Mouse (Mus musculus) forebrain, embryonic 10.5 days (tissue): ENCODE results near the gene Axin2. TPM values are rescaled to one million over a fixed set of nuclear protein-coding genes. Genes with fewer than 3 reads are reported as not detected.

Source experiments
- DNase-seq: peaks from one replicate; pipeline ENCODE4 v3.0.0-alpha.2; 2017; ENCODE audit warnings: low spot score; ENCODE audit errors: extremely low spot score
- H3K27ac ChIP-seq: fragments of 300-500 bp; sonication (generic); 2 replicates; pipeline ENCODE4 v1.5.1; 2016; ENCODE audit warnings: mild to moderate bottlenecking
- H3K27me3 ChIP-seq: fragments of 300-500 bp; sonication (generic); 2 replicates; pipeline ENCODE4 v1.6.1; 2016; ENCODE audit warnings: mild to moderate bottlenecking; ENCODE audit not compliant: poor library complexity, severe bottlenecking
- H3K36me3 ChIP-seq: fragments of 300-500 bp; sonication (generic); replicated peaks from 2 replicates; pipeline ENCODE4 v1.6.1; 2016; ENCODE audit warnings: mild to moderate bottlenecking, moderate library complexity
- H3K4me1 ChIP-seq: fragments of 300-500 bp; sonication (generic); 2 replicates; pipeline ENCODE4 v1.6.1; 2016
- H3K4me3 ChIP-seq: fragments of 300-500 bp; sonication (generic); 2 replicates; pipeline ENCODE4 v1.5.1; 2016; ENCODE audit warnings: mild to moderate bottlenecking, moderate library complexity
- H3K9me3 ChIP-seq: fragments of 300-500 bp; sonication (generic); 2 replicates; pipeline ENCODE4 v1.6.1; 2016; ENCODE audit warnings: mild to moderate bottlenecking, moderate library complexity
- WGBS: fragments of 180-500 bp; shearing (Covaris S2); methylation state at CpG from one replicate; pipeline ENCODE4 v1.1.7; 2016; 5-methylcytosine and 5-hydroxymethylcytosine counted together
- polyA plus RNA-seq: library from polyadenylated mRNA; unstranded; fragments of >200 nt; fragmentation: Nextera tagmentation; extraction: Ambion mirVana; gene quantifications from 2 replicates; pipeline ENCODE4 v1.2.1, GENCODE M21; 2016

Gene Axin2
- polyA plus RNA-seq, 1 experiment from 2014 or later, result 14.3 TPM

DNA sequence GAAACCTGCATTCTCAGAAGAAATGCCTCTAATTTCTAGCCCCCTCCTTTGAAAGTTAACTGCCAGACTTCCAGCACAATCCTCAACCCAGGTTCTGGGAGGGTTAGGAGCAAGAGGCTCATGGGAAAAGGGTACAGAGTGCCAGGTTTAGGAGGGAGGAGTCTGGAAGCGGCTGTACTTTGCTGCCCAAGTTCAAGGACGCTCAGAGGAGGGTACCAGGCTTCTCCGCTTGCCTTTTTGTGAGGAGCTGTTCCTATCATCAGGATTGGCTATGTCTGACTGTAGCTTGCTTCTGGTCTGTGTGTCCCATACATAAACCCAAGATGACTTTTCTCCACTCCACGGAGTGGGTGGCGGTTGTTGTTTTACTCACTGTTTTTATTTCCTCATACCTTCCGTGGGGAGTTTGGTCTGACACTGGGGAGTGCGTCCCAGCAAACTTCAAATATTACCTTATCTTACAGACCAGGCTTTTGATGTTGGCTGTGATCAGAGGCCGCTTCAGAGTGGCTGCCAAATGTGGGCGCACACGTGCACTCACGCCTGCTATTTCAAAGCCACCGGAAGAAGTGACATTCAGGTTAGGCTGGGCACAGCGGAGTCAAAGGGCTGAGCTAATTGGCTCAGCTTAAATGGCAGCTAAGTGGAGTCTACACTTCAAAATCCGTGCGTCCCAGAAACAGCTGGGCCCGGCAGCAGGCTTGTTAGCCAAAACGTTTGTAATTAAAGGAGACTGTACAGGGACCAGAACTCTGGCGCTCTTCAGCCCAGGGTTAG lies 16.1 kb downstream of the Axin2 start:
- peaks cover 99% of the 10 kb centered on the region for H3K36me3 ChIP-seq
- H3K27me3 ChIP-seq, result peaks cover 49% of the 10 kb centered on the region
- H3K4me1 ChIP-seq, result peaks cover 98% of the 10 kb centered on the region
- peak; percentile 30 for DNase-seq
- peak overlapping the region; percentile 31; the same call in 1 of the 2 replicates for H3K4me3 ChIP-seq
- peaks cover 14% of the 10 kb centered on the region; the same call in 1 of the 2 replicates for H3K9me3 ChIP-seq
- peak overlapping the region; percentile 84 for H3K27ac ChIP-seq
- WGBS, result 47% methylated on average over 18 of the region's 18 CpGs

DNA sequence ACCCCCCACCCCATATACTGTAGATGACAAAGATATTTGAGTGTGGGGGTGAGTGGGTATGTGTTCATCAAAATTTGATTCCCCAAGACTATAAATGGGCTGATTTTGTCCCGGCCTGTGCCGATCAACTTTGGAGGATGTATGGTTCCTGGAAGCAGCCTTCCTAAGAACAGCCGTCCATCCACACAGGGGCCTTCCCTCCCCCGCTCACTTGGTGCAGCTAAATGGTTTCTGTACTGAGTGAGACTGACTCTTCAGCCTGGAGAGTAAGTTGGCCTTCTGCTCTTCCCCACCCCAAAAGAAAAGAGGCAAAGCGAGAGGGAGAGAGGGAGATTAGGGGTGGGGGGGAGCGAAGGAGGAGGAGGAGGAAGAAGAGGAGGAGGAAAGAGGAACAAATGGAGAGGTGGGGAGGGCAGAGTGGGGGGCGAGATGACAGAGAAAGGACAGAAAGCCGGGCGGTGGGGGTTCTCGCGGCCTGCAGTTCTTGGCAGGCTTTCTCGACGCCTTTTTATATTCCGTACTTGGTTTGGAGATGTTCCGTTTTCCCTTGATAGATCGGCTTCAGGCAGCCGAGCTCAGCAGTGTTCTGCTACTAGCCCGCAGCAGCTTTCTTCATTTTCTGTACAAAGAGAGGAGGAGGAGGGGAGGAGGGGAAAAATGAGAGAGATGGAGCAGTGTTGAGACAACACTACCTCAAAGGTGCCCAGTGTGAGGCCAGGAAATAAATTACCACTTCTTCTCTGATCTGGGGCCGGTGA lies 20.7 kb downstream of the Axin2 start:
- Histone ChIP-seq H3K4me1 (peaks cover 61% of the 10 kb centered on the region), H3K36me3 (peaks cover 99% of the 10 kb centered on the region)
- WGBS, result 53% methylated on average over 19 of the region's 19 CpGs

DNA sequence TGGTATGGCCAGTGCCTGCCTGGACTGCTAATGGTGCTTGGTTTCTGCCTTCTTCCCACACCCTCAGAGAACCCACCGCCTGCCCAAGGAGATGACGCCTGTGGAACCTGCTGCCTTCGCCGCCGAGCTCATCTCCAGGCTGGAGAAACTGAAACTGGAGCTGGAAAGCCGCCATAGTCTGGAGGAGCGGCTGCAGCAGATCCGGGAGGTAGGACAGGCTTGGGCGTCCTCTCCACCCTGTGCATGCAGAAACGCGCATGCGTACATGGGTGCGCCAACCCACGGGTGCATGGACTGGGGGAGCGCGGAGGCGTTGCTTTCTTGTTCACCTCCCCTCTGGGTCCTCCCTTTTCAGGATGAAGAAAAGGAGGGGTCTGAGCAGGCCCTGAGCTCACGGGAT lies 21.7 kb downstream of the Axin2 start:
- peak overlapping the region; percentile 60 for H3K27ac ChIP-seq
- peaks cover 99% of the 10 kb centered on the region for H3K36me3 ChIP-seq
- no peak overlapping the region for H3K4me3 ChIP-seq
- no peak for DNase-seq
- peaks cover 4% of the 10 kb centered on the region; the same call in 1 of the 2 replicates for H3K9me3 ChIP-seq
- peaks cover 34% of the 10 kb centered on the region for H3K27me3 ChIP-seq
- H3K4me1 ChIP-seq, result peaks cover 59% of the 10 kb centered on the region
- 95% methylated on average over 18 of the region's 18 CpGs for WGBS

More for the DNA sequence above, 20.7 kb downstream of the Axin2 start:
- Histone ChIP-seq H3K9me3 (peaks cover 4% of the 10 kb centered on the region; the same call in 1 of the 2 replicates), H3K27me3 (peaks cover 37% of the 10 kb centered on the region), H3K27ac (peak overlapping the region; percentile 69), H3K4me3 (peak overlapping the region; percentile 11; the same call in 1 of the 2 replicates)
- no peak for DNase-seq

DNA sequence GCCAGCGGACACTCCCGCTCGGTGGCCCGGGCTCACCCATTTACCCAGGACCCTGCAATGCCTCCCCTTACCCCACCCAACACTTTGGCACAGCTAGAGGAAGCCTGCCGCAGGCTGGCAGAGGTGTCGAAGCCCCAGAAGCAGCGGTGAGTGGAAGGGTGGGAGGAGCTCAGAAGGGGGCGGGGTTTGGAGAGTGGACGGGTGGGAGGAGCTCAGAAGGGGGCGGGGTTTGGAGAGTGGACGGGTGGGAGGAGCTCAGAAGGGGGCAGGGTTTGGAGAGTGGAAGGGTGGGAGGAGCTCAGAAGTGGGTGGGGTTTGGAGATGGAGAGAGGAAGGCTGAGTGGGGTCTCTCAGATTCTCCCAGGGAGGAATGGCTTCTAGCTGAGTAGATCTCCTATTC lies 23.6 kb downstream of the Axin2 start:
- Histone ChIP-seq H3K27ac (no peak overlapping the region), H3K9me3 (peaks cover 4% of the 10 kb centered on the region; the same call in 1 of the 2 replicates), H3K27me3 (peaks cover 15% of the 10 kb centered on the region; the same call in 1 of the 2 replicates), H3K36me3 (peaks cover 99% of the 10 kb centered on the region), H3K4me3 (no peak overlapping the region), H3K4me1 (peaks cover 59% of the 10 kb centered on the region)
- no peak for DNase-seq
- WGBS, result 86% methylated on average over 11 of the region's 11 CpGs

DNA sequence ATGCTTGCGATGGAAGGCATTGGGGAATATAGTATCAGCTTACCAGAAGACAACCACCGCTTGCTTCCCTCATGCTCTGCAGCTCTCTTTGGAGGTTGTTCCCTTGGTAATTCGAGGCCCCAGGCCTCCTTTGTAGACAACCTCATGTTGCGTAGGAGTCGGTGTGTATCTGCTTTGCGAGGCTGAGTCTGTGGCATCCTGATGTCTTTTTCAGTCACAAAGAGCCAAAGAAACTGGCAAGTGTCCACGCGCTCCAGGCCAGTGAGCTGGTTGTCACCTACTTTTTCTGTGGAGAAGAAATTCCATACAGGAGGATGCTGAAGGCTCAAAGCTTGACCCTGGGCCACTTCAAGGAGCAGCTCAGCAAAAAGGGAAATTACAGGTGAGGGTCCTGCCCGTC lies 25.5 kb downstream of the Axin2 start:
- Histone ChIP-seq H3K4me3 (no peak overlapping the region), H3K36me3 (peaks cover 99% of the 10 kb centered on the region), H3K27me3 (no peaks in the 10 kb centered on the region), H3K4me1 (peaks cover 46% of the 10 kb centered on the region), H3K27ac (no peak overlapping the region), H3K9me3 (no peaks in the 10 kb centered on the region)
- WGBS, result 96% methylated on average over 9 of the region's 9 CpGs
- no peak for DNase-seq

DNA sequence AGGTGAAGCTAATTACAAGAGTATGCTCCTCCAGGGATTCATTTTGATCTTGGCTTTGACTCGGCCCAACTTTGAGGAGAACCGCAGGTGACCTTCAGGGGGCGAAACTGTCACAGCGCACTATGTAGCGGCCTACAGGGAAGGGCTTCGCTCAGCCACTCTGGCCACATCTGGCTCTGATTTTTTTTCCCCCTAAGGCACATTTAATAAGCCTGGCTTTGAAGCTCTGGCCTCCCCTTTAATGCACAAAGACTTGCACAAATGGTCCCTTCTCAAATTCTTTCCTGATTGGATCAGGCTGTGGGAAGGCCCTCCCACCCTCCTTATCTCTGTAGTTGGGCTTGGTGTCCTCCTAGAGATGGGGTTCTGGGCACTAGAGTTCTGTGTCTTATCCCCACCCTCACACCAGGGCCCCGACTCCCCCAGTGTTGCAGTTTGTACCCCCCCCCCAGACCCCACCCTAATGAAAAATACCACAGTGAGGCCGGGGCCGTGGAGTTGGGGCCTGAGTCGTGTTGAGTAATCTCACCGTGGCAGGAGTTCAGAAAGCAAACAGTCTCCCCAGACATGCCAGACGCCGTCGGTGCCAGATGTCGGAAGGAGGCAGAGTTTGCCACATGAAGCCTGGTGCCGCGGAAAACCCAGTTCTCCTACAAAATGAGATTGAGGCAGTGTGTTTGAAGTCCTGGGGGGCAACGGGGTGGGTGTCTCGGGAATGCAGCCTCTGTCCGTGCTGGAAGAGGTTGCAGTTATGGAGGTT lies 27.5 kb downstream of the Axin2 start:
- H3K9me3 ChIP-seq, result no peaks in the 10 kb centered on the region
- DNase-seq, result peak; percentile 49
- no peaks in the 10 kb centered on the region for H3K27me3 ChIP-seq
- H3K27ac ChIP-seq, result peak overlapping the region; percentile 65
- peaks cover 97% of the 10 kb centered on the region for H3K36me3 ChIP-seq
- WGBS, result 74% methylated on average over 20 of the region's 20 CpGs
- H3K4me3 ChIP-seq, result no peak overlapping the region
- H3K4me1 ChIP-seq, result peaks cover 33% of the 10 kb centered on the region

DNA sequence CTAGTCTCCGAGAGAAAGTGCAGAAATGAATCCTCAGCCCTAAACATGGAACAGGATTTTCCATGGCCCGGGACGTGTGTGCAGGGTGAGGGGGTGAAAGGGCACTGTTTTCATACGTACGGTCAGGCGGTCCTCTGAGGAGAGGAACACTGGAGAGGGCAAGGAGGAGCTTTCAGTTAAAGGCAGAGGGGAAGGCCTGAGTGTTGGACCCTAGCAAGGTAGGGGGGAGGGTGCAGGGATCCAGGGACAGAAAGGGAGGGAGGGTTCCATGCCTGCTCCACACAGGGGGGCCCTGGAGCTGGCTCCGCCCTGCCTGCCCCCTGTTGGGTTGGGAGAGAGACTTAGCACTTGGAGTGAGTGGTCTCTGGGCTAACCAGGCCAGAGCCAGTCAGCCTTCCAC lies 28.4 kb downstream of the Axin2 start:
- 77% methylated on average over 7 of the region's 7 CpGs for WGBS
- peaks cover 33% of the 10 kb centered on the region for H3K4me1 ChIP-seq
- no peaks in the 10 kb centered on the region for H3K9me3 ChIP-seq
- no peak overlapping the region for H3K4me3 ChIP-seq
- peaks cover 89% of the 10 kb centered on the region for H3K36me3 ChIP-seq
- no peak for DNase-seq
- H3K27ac ChIP-seq, result peak overlapping the region; percentile 65
- no peaks in the 10 kb centered on the region for H3K27me3 ChIP-seq

DNA sequence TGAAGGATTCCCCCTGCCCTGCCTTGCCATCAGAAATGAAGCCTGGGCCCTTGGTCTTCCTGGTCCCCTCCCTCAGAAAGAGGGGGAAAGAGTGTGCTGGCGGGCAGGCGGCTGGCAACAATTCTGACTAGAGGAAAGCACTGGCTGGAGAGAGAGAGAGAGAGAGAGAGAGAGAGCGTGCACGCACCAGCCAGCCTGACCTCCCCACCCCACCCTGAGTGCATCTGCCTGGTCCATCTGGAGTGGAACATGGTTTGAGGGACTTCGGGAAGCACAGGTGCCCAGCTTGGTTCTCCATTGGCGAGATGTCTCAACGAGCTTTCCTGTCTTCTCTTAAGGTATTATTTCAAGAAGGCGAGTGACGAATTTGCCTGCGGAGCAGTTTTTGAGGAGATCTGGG lies 28.8 kb downstream of the Axin2 start:
- DNase-seq, result no peak
- WGBS, result 89% methylated on average over 10 of the region's 10 CpGs
- Histone ChIP-seq H3K27ac (peak overlapping the region; percentile 65), H3K27me3 (no peaks in the 10 kb centered on the region), H3K4me1 (peaks cover 33% of the 10 kb centered on the region), H3K36me3 (peaks cover 85% of the 10 kb centered on the region), H3K4me3 (no peak overlapping the region), H3K9me3 (no peaks in the 10 kb centered on the region)

DNA sequence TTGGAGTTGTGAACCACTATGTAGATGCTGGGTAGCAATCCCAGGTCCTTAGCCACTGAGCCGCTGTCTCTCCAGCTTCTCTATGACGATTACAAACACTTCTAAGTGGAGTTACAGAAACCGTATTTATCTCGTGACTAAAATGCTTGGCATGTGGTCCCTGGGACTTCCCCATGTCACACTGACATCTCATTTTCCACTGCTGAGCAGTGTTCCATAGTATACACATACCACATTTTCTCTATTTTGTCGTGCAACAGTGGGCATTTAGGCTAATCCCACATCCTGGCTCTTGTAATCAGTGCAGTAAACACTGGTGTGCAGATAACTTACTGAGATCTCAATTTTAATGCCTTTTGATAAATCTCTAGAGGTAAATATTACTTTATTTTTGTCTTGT lies 32.2 kb downstream of the Axin2 start:
- Histone ChIP-seq H3K27ac (no peak overlapping the region), H3K36me3 (peaks cover 51% of the 10 kb centered on the region), H3K9me3 (no peaks in the 10 kb centered on the region), H3K4me1 (peaks cover 20% of the 10 kb centered on the region), H3K4me3 (no peak overlapping the region), H3K27me3 (no peaks in the 10 kb centered on the region)
- DNase-seq, result no peak
- 90% methylated on average over 5 of the region's 5 CpGs for WGBS

DNA sequence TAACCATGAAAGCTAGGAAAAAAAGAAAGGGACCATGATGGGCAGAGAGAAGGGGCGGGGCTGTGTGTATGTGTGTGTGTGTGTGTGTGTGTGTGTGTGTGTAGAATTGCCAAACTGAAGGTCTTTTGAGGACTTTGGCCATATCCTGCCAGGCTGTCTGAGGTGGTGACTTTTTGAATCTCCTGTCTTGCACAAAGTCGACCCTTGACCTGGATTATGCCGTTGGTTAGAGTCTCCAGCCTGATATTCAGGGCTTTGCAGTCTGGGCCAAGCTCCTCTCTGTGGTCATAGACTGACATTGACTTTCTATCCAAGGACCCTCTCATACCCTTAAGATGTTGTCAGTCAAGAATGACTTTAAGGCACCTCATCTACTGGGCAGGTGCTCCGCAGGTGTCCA lies 35.8 kb downstream of the Axin2 start:
- no peak for DNase-seq
- no peaks in the 10 kb centered on the region for H3K9me3 ChIP-seq
- no peak overlapping the region for H3K27ac ChIP-seq
- H3K27me3 ChIP-seq, result no peaks in the 10 kb centered on the region
- WGBS, result 91% methylated on average over 4 of the region's 4 CpGs
- H3K36me3 ChIP-seq, result peaks cover 15% of the 10 kb centered on the region
- H3K4me1 ChIP-seq, result peaks cover 17% of the 10 kb centered on the region
- no peak overlapping the region for H3K4me3 ChIP-seq

DNA sequence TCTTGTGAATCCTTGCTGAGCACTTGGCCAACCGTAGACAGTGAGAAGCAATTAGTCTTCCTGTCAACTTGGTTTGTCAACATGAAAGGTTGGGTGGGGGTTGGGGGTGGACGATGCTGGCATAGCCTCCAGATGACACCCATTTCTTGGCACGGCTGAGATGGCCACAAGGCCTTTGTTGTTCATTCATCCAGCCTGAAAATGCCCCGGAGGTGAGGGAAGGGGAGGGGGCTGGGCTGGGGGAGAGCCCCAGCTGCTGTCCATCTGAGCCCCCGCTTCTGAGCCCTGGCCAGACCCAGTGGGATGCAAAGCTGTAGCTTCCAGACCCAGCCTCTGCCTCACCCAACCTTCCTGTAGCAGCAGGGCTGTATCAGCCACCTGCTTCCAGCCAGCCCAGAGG lies 38.2 kb downstream of the Axin2 start:
- no peaks in the 10 kb centered on the region for H3K27me3 ChIP-seq
- peak overlapping the region; percentile 32; the same call in 1 of the 2 replicates for H3K27ac ChIP-seq
- 61% methylated on average over 5 of the region's 5 CpGs for WGBS
- no peaks in the 10 kb centered on the region for H3K9me3 ChIP-seq
- no peaks in the 10 kb centered on the region; the same call in 1 of the 2 replicates for H3K36me3 ChIP-seq
- H3K4me1 ChIP-seq, result peaks cover 33% of the 10 kb centered on the region
- H3K4me3 ChIP-seq, result no peak overlapping the region
- DNase-seq, result no peak

DNA sequence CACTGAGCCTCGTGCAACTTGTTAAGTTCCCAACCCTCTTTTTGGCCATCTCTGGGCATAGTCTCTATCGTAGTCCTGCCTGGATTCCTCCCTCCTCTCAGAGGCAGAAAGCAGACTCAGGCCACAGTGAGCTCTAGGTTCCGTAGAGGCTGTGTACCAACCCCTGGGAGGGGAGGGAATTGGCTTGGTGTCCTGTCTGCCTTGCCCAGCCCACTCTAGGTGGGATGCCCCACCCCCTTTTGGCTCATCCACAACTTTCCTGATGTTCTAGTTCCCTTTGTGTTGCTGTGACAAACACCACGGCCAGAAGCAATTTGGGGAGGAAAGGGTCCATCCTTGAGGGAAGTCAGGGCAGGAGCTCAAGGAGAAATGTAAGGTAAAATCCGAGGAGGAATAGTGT lies 39.0 kb downstream of the Axin2 start:
- 61% methylated on average over 5 of the region's 5 CpGs for WGBS
- Histone ChIP-seq H3K4me1 (peaks cover 33% of the 10 kb centered on the region), H3K9me3 (no peaks in the 10 kb centered on the region), H3K4me3 (no peak overlapping the region), H3K27me3 (no peaks in the 10 kb centered on the region), H3K36me3 (no peaks in the 10 kb centered on the region), H3K27ac (no peak overlapping the region)
- DNase-seq, result no peak
